Mouse (Mus musculus) ES-E14 (cell line): ENCODE results near the gene Osbpl6. TPM values are rescaled to one million over a fixed set of nuclear protein-coding genes. Genes with fewer than 3 reads are reported as not detected.

Experiments
- DNase-seq: peaks from one replicate; pipeline ENCODE4 v3.0.0-alpha.2; 2013; ENCODE audit warnings: low read depth, low spot score
- H3K27ac ChIP-seq: 2 replicates; pipeline ENCODE4 v1.5.1; 2012; ENCODE audit warnings: low read depth, mild to moderate bottlenecking, low read length, moderate library complexity, mixed read lengths; ENCODE audit not compliant: poor library complexity, insufficient read depth, severe bottlenecking
- H3K36me3 ChIP-seq: 2 replicates; pipeline ENCODE4 v1.6.1; 2012; ENCODE audit warnings: mild to moderate bottlenecking, low read length, moderate library complexity, mixed read lengths; ENCODE audit not compliant: control insufficient read depth, poor library complexity, insufficient read depth, severe bottlenecking
- H3K4me1 ChIP-seq, 2 experiments: fragments of 150-350 bp in 1 of 2; sonication (generic) in 1 of 2; 2 replicates each; pipeline ENCODE4 v1.6.1; 2012; ENCODE audit warnings: low read length in 2 of 2, mild to moderate bottlenecking in 1 of 2, mixed read lengths in 1 of 2; ENCODE audit not compliant: control insufficient read depth in 2 of 2, insufficient read depth in 2 of 2, poor library complexity in 1 of 2
- H3K4me3 ChIP-seq, 2 experiments: fragments of 150-350 bp in 1 of 2; sonication (generic) in 1 of 2; 2 replicates each; pipeline ENCODE4 v1.5.1; 2012; ENCODE audit warnings: low read length in 2 of 2, low read depth in 1 of 2, mild to moderate bottlenecking in 1 of 2, mixed read lengths in 1 of 2; ENCODE audit not compliant: insufficient read depth in 1 of 2, poor library complexity in 1 of 2, severe bottlenecking in 1 of 2
- H3K9ac ChIP-seq: 2 replicates; pipeline ENCODE4 v1.6.1; 2012; ENCODE audit warnings: low read depth, mild to moderate bottlenecking, low read length, mixed read lengths; ENCODE audit not compliant: poor library complexity, insufficient read depth, severe bottlenecking
- H3K9me3 ChIP-seq: fragments of 150-350 bp; sonication (generic); 2 replicates; pipeline ENCODE4 v1.6.1; 2012; ENCODE audit warnings: low read depth, mild to moderate bottlenecking, low read length; ENCODE audit not compliant: control insufficient read depth, insufficient read depth
- CHD2 ChIP-seq: IDR thresholded peaks from 2 replicates; pipeline ENCODE4 v1.6.1; 2014; ENCODE audit warnings: mild to moderate bottlenecking, low read depth, low read length, inconsistent platforms
- HCFC1 ChIP-seq: IDR thresholded peaks from 2 replicates; pipeline ENCODE4 v1.6.1; 2012; ENCODE audit warnings: low read length, inconsistent platforms, borderline replicate concordance; ENCODE audit not compliant: insufficient read depth
- MAFK ChIP-seq: IDR thresholded peaks from 2 replicates; pipeline ENCODE4 v1.6.1; 2014; ENCODE audit warnings: mild to moderate bottlenecking, low read depth, low read length, inconsistent platforms; ENCODE audit not compliant: insufficient read depth
- ZC3H11A ChIP-seq: IDR thresholded peaks from 2 replicates; pipeline ENCODE4 v1.6.1; 2012; ENCODE audit warnings: low read depth, mild to moderate bottlenecking, inconsistent platforms, low read length, borderline replicate concordance
- ZNF384 ChIP-seq: IDR thresholded peaks from 2 replicates; pipeline ENCODE4 v1.6.1; 2012; ENCODE audit warnings: low read depth, low read length, inconsistent platforms
- in situ Hi-C, 2 experiments: fragments of 600-800 bp; cut with MboI; formaldehyde crosslinking; loops; one replicate each; pipeline ENCODE4 v1.15.1; 2025; ENCODE audit warnings: low sequenced_read_pairs in 2 of 2, inconsistent platforms in 1 of 2; ENCODE audit not compliant: unreplicated experiment in 2 of 2
- total RNA-seq: library from RNA; depleted of rRNA; stranded (reverse); fragments of 300-350 nt; gene quantifications from 2 replicates; pipeline ENCODE4 v1.2.3, GENCODE M21; 2012

Gene Osbpl6
- total RNA-seq, 1 experiment, result 0.45 TPM

- in situ Hi-C loops, result no loop called here
- Histone ChIP-seq H3K9me3 (no peaks in the 10 kb centered on the region), H3K36me3 (no peaks in the 10 kb centered on the region), H3K27ac (no peak overlapping the region), H3K9ac (no peak overlapping the region), H3K4me1 (no peaks in the 10 kb centered on the region), H3K4me3 (no peak overlapping the region)
- no peak for DNase-seq
- TF ChIP-seq ZC3H11A (no peak), ZNF384 (no peak), MAFK (no peak), CHD2 (no peak), HCFC1 (no peak)
Observed at GRCm38 (mm10) chr2:76496749-76497140, 90.4 kb downstream of the Osbpl6 start.

- H3K36me3 ChIP-seq, result no peaks in the 10 kb centered on the region
- H3K9me3 ChIP-seq, result no peaks in the 10 kb centered on the region
- TF ChIP-seq ZNF384 (no peak), MAFK (no peak), CHD2 (no peak), ZC3H11A (no peak), HCFC1 (no peak)
- H3K27ac ChIP-seq, result no peak overlapping the region
- no peak overlapping the region for H3K9ac ChIP-seq
- in situ Hi-C loops, result no loop called here
- no peak overlapping the region for H3K4me3 ChIP-seq
- DNase-seq, result no peak
- H3K4me1 ChIP-seq, result no peaks in the 10 kb centered on the region
Observed at GRCm38 (mm10) chr2:76498891-76499290, 92.6 kb downstream of the Osbpl6 start.

GRCm38 (mm10) chr2:76504122-76504839, 98.0 kb downstream of the Osbpl6 start:
- no peaks in the 10 kb centered on the region for H3K4me1 ChIP-seq
- in situ Hi-C loops, result no loop called here
- H3K36me3 ChIP-seq, result no peaks in the 10 kb centered on the region
- no peak for DNase-seq
- TF ChIP-seq CHD2, result no peak
- TF ChIP-seq ZC3H11A, result no peak
- TF ChIP-seq MAFK, result no peak
- no peak for TF ChIP-seq HCFC1
- no peak for TF ChIP-seq ZNF384
- H3K9ac ChIP-seq, result no peak overlapping the region
- no peak overlapping the region for H3K4me3 ChIP-seq
- H3K27ac ChIP-seq, result no peak overlapping the region
- H3K9me3 ChIP-seq, result no peaks in the 10 kb centered on the region

GRCm38 (mm10) chr2:76504989-76505388, 98.7 kb downstream of the Osbpl6 start:
- TF ChIP-seq HCFC1, result no peak
- TF ChIP-seq CHD2, result no peak
- no peak for TF ChIP-seq ZNF384
- TF ChIP-seq MAFK, result no peak
- TF ChIP-seq ZC3H11A, result no peak
- H3K4me3 ChIP-seq, result no peak overlapping the region
- no peaks in the 10 kb centered on the region for H3K9me3 ChIP-seq
- H3K36me3 ChIP-seq, result no peaks in the 10 kb centered on the region
- in situ Hi-C loops, result no loop called here
- no peak overlapping the region for H3K9ac ChIP-seq
- H3K4me1 ChIP-seq, result no peaks in the 10 kb centered on the region
- no peak for DNase-seq
- no peak overlapping the region for H3K27ac ChIP-seq
